Mouse (Mus musculus) forebrain, embryonic 14.5 days (tissue): ENCODE measurements around the gene Pmpcb. TPM values are rescaled to one million over a fixed set of nuclear protein-coding genes. Genes with fewer than 3 reads are reported as not detected.
"Not testable (repeated sequence)": the region's sequence is repeated elsewhere in the genome, so short reads cannot be mapped to it uniquely, and the experiment has no call there.

ENCODE experiments used
- ATAC-seq: fragments of 200-750 bp; cut with Nextera tagmentation; 2 replicates; pipeline ENCODE4 v1.8.0; 2017; ENCODE audit warnings: mild to moderate bottlenecking, moderate library complexity
- DNase-seq: peaks from one replicate; pipeline ENCODE4 v3.0.0-alpha.2; 2015; ENCODE audit warnings: low spot score
- H3K27ac ChIP-seq: fragments of 300-500 bp; sonication (generic); 2 replicates; pipeline ENCODE4 v1.5.1; 2014; ENCODE audit warnings: low read depth, mild to moderate bottlenecking, control low read depth, low read length, moderate library complexity
- H3K27me3 ChIP-seq: fragments of 300-500 bp; sonication (generic); replicated peaks from 2 replicates; pipeline ENCODE4 v1.6.1; 2014; ENCODE audit warnings: low read length, control low read depth, mixed read lengths; ENCODE audit not compliant: control insufficient read depth, insufficient read depth
- H3K36me3 ChIP-seq: fragments of 300-500 bp; sonication (generic); 2 replicates; pipeline ENCODE4 v1.6.1; 2014; ENCODE audit warnings: low read length, control low read depth; ENCODE audit not compliant: control insufficient read depth, insufficient read depth
- H3K4me1 ChIP-seq: fragments of 300-500 bp; sonication (generic); 2 replicates; pipeline ENCODE4 v1.6.1; 2014; ENCODE audit warnings: antibody characterized with exemption, low read length, control low read depth; ENCODE audit not compliant: control insufficient read depth, insufficient read depth
- H3K4me2 ChIP-seq: fragments of 300-500 bp; sonication (generic); 2 replicates; pipeline ENCODE4 v1.6.1; 2014; ENCODE audit warnings: mild to moderate bottlenecking, control low read depth, low read length
- H3K4me3 ChIP-seq: fragments of 300-500 bp; sonication (generic); 2 replicates; pipeline ENCODE4 v1.5.1; 2014; ENCODE audit warnings: low read depth, low read length, control low read depth
- H3K9ac ChIP-seq: fragments of 300-500 bp; sonication (generic); 2 replicates; pipeline ENCODE4 v1.6.1; 2014; ENCODE audit warnings: mild to moderate bottlenecking, low read length, control low read depth, moderate library complexity
- H3K9me3 ChIP-seq: fragments of 300-500 bp; sonication (generic); replicated peaks from 2 replicates; pipeline ENCODE4 v1.6.1; 2016; ENCODE audit warnings: low read length, control low read depth, mixed read lengths; ENCODE audit not compliant: control insufficient read depth
- WGBS: fragments of 180-500 bp; shearing (Covaris S2); extraction: QIAGEN DNeasy Blood & Tissue Kit; methylation state at CpG from one replicate; pipeline ENCODE4 v1.1.7; 2014; 5-methylcytosine and 5-hydroxymethylcytosine counted together
- polyA plus RNA-seq: library from polyadenylated mRNA; unstranded; fragments of >200 nt; fragmentation: Nextera tagmentation; extraction: Ambion mirVana; gene quantifications from 2 replicates; pipeline ENCODE4 v1.2.1, GENCODE M21; 2014

Pmpcb gene
- polyA plus RNA-seq, 1 experiment from 2014 or later, result 106 TPM

- Histone ChIP-seq H3K4me3 (peak overlapping the region; percentile 64), H3K9ac (peak overlapping the region; percentile 88), H3K27me3 (no peaks in the 10 kb centered on the region), H3K27ac (peak overlapping the region; percentile 97), H3K4me1 (no peaks in the 10 kb centered on the region), H3K9me3 (no peaks in the 10 kb centered on the region), H3K4me2 (peak overlapping the region; percentile 66), H3K36me3 (no peaks in the 10 kb centered on the region)
- DNase-seq, result no peak
- no peak for ATAC-seq
- WGBS, result 51% methylated on average over 2 of the region's 2 CpGs
Observed at GRCm38 (mm10) chr5:21702009-21702364, 35.0 kb upstream of the Pmpcb start.

GRCm38 (mm10) chr5:21702873-21703475 is 34.0 kb upstream of the Pmpcb start:
- no peaks in the 10 kb centered on the region for H3K4me1 ChIP-seq
- no peak overlapping the region for H3K9ac ChIP-seq
- no peaks in the 10 kb centered on the region for H3K27me3 ChIP-seq
- no peak overlapping the region for H3K4me3 ChIP-seq
- no peak for ATAC-seq
- H3K36me3 ChIP-seq, result no peaks in the 10 kb centered on the region
- no peaks in the 10 kb centered on the region for H3K9me3 ChIP-seq
- H3K27ac ChIP-seq, result no peak overlapping the region
- DNase-seq, result no peak
- no peak overlapping the region for H3K4me2 ChIP-seq
- WGBS, result 90% methylated on average over 6 of the region's 6 CpGs

- Histone ChIP-seq H3K4me1 (no peaks in the 10 kb centered on the region), H3K9me3 (no peaks in the 10 kb centered on the region), H3K4me3 (no peak overlapping the region), H3K4me2 (no peak overlapping the region), H3K36me3 (no peaks in the 10 kb centered on the region), H3K9ac (no peak overlapping the region), H3K27me3 (no peaks in the 10 kb centered on the region), H3K27ac (no peak overlapping the region)
- no peak for DNase-seq
- no peak for ATAC-seq
- 80% methylated on average over 3 of the region's 3 CpGs for WGBS
Observed at GRCm38 (mm10) chr5:21703708-21704107, 33.2 kb upstream of the Pmpcb start.

GRCm38 (mm10) chr5:21706546-21706945 is 30.4 kb upstream of the Pmpcb start:
- H3K4me1 ChIP-seq, result no peaks in the 10 kb centered on the region
- ATAC-seq, result no peak
- H3K27ac ChIP-seq, result no peak overlapping the region
- no peak overlapping the region for H3K4me2 ChIP-seq
- no peaks in the 10 kb centered on the region for H3K27me3 ChIP-seq
- H3K9ac ChIP-seq, result no peak overlapping the region
- no peaks in the 10 kb centered on the region for H3K9me3 ChIP-seq
- no peak for DNase-seq
- no peak overlapping the region for H3K4me3 ChIP-seq
- 93% methylated on average over 4 of the region's 4 CpGs for WGBS
- no peaks in the 10 kb centered on the region for H3K36me3 ChIP-seq

- 83% methylated on average over 8 of the region's 8 CpGs for WGBS
- peak; percentile 39 for DNase-seq
- not testable (repeated sequence) for H3K4me2 ChIP-seq, H3K9me3 ChIP-seq, H3K27ac ChIP-seq, H3K4me3 ChIP-seq, H3K36me3 ChIP-seq, H3K27me3 ChIP-seq, ATAC-seq, H3K4me1 ChIP-seq, H3K9ac ChIP-seq
Observed at GRCm38 (mm10) chr5:21708011-21708410, 28.9 kb upstream of the Pmpcb start.

- no peak overlapping the region for H3K9ac ChIP-seq
- H3K4me2 ChIP-seq, result no peak overlapping the region
- no peak overlapping the region for H3K4me3 ChIP-seq
- ATAC-seq (no peak), DNase-seq (no peak)
- H3K9me3 ChIP-seq, result no peaks in the 10 kb centered on the region
- no peaks in the 10 kb centered on the region for H3K4me1 ChIP-seq
- H3K27ac ChIP-seq, result no peak overlapping the region
- no peaks in the 10 kb centered on the region for H3K36me3 ChIP-seq
- WGBS, result 76% methylated on average over 13 of the region's 13 CpGs
- H3K27me3 ChIP-seq, result no peaks in the 10 kb centered on the region
Observed at GRCm38 (mm10) chr5:21712127-21712715, 24.7 kb upstream of the Pmpcb start.

GRCm38 (mm10) chr5:21714447-21714846 is 22.5 kb upstream of the Pmpcb start:
- H3K27me3 ChIP-seq, result no peaks in the 10 kb centered on the region
- H3K4me1 ChIP-seq, result no peaks in the 10 kb centered on the region; the same call in 1 of the 2 replicates
- no peak overlapping the region for H3K4me3 ChIP-seq
- no peaks in the 10 kb centered on the region for H3K9me3 ChIP-seq
- ATAC-seq (no peak), DNase-seq (no peak)
- H3K36me3 ChIP-seq, result no peaks in the 10 kb centered on the region
- no peak overlapping the region for H3K27ac ChIP-seq
- WGBS, result 96% methylated on average over 4 of the region's 4 CpGs
- H3K9ac ChIP-seq, result no peak overlapping the region
- no peak overlapping the region for H3K4me2 ChIP-seq

GRCm38 (mm10) chr5:21717165-21717715 is 19.7 kb upstream of the Pmpcb start:
- Histone ChIP-seq H3K27me3 (no peaks in the 10 kb centered on the region), H3K9me3 (no peaks in the 10 kb centered on the region), H3K4me1 (no peaks in the 10 kb centered on the region; the same call in 1 of the 2 replicates), H3K9ac (no peak overlapping the region), H3K4me2 (no peak overlapping the region), H3K4me3 (no peak overlapping the region), H3K36me3 (no peaks in the 10 kb centered on the region), H3K27ac (no peak overlapping the region)
- 69% methylated on average over 10 of the region's 10 CpGs for WGBS
- DNase-seq (peak; percentile 44), ATAC-seq (no peak)

- 92% methylated on average over 5 of the region's 5 CpGs for WGBS
- ATAC-seq, result no peak
- Histone ChIP-seq H3K4me1 (no peaks in the 10 kb centered on the region; the same call in 1 of the 2 replicates), H3K9me3 (no peaks in the 10 kb centered on the region), H3K36me3 (no peaks in the 10 kb centered on the region), H3K4me3 (no peak overlapping the region), H3K27me3 (no peaks in the 10 kb centered on the region), H3K4me2 (no peak overlapping the region), H3K9ac (no peak overlapping the region), H3K27ac (no peak overlapping the region)
- no peak for DNase-seq
Observed at GRCm38 (mm10) chr5:21718546-21718945, 18.4 kb upstream of the Pmpcb start.
